ENCODE assay signal across 8 mouse cellular contexts in the genomic region with DNA sequence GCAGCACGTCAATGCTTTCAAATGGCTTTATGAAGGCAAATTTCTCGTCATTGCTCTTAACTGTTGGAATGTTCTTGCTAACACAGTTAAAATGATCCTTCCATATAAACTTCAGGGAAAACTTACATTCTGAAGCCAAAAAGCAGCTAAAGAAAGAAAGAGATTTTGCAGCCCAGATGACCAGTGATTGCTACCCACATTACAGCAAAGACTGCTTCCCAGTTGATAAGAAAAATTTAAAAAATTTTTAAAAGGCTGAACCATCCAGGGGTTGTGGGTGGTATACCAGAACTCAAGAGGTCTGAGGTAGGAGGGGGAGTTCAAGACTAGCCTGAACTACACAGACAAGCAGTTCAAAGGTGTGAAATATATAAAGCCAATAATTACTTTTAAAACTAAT. TPM values are rescaled to one million over a fixed set of nuclear protein-coding genes. Genes with fewer than 3 reads are reported as not detected.
DNase-seq lines count a peak whose midpoint lies in the region; ATAC-seq and TF ChIP-seq lines count a peak whose summit lies in the region.

No protein-coding gene starts in this region.

- H3K4me3 ChIP-seq in heart, embryonic 13.5 days, result peak overlapping the region; percentile 99
- H3K4me3 ChIP-seq in ES-E14 (ENCODE audit: insufficient read depth in 1 of 2, low read depth in 1 of 2, low read length in 2 of 2, poor library complexity in 1 of 2, severe bottlenecking in 1 of 2), result peak overlapping the region; percentile 66 to 81; a peak in 2 of 4 replicates
- H3K4me3 ChIP-seq in hindbrain, embryonic 11.5 days (ENCODE audit: low read depth, low read length), result no peak overlapping the region
- peak overlapping the region; percentile 36; the same call in 1 of the 2 replicates for H3K4me3 ChIP-seq in macrophage (ENCODE audit: inconsistent target)

- ATAC-seq in heart, embryonic 13.5 days (ENCODE audit: extremely low read depth, insufficient number of reproducible peaks, low FRiP score, low TSS enrichment), result no peak
- no peak for ATAC-seq in hindbrain, embryonic 11.5 days (ENCODE audit: low FRiP score)

- H3K9ac ChIP-seq in heart, embryonic 13.5 days, result peak overlapping the region; percentile 76
- no peak overlapping the region; the same call in 1 of the 2 replicates for H3K9ac ChIP-seq in ES-E14 (ENCODE audit: insufficient read depth, low read depth, low read length, poor library complexity, severe bottlenecking)
- no peak overlapping the region for H3K9ac ChIP-seq in hindbrain, embryonic 11.5 days (ENCODE audit: low read depth, low read length)

- peak overlapping the region; percentile 71 for H3K4me2 ChIP-seq in heart, embryonic 13.5 days
- 0 out of 2 replicates have a peak overlapping the region, but pooled peaks have one; percentile 64 for H3K4me2 ChIP-seq in hindbrain, embryonic 11.5 days (replicated peaks; ENCODE audit: low read depth, low read length)

- no peaks in the 10 kb centered on the region for H3K9me3 ChIP-seq in heart, embryonic 13.5 days
- H3K9me3 ChIP-seq in ES-E14 (ENCODE audit: control insufficient read depth, insufficient read depth, low read depth, low read length), result no peaks in the 10 kb centered on the region
- no peaks in the 10 kb centered on the region for H3K9me3 ChIP-seq in hindbrain, embryonic 11.5 days (ENCODE audit: control insufficient read depth, low read length)

- H3K27me3 ChIP-seq in heart, embryonic 13.5 days (replicated peaks), result no peaks in the 10 kb centered on the region
- no peaks in the 10 kb centered on the region for H3K27me3 ChIP-seq in hindbrain, embryonic 11.5 days (ENCODE audit: control insufficient read depth, insufficient read depth, low read length)

- WGBS in heart, embryonic 13.5 days, result 40% methylated on average over 2 of the region's 2 CpGs
- WGBS in hindbrain, embryonic 11.5 days, result 42% methylated on average over 2 of the region's 2 CpGs
- WGBS in macrophage (ENCODE audit: missing documents), result 92% methylated on average over 2 of the region's 2 CpGs

- DNase-seq in heart, adult 11 months, result no peak
- DNase-seq in ES-E14 (ENCODE audit: low read depth, low spot score), result no peak
- no peak for DNase-seq in hindbrain, embryonic 11.5 days (ENCODE audit: low spot score)
- no peak for DNase-seq in left cerebral cortex, postnatal 10 days (ENCODE audit: extremely low spot score in 1 of 2, low spot score in 2 of 2)
- no peak for DNase-seq in right cerebral cortex, postnatal 36 days (ENCODE audit: low spot score in 2 of 2)
- no peak for DNase-seq in cerebellum, adult 9-11 months

- H3K4me1 ChIP-seq in heart, embryonic 13.5 days, result peaks cover 38% of the 10 kb centered on the region
- peaks cover 10 to 12% of the 10 kb centered on the region in 2 experiments for H3K4me1 ChIP-seq in ES-E14 (ENCODE audit: control insufficient read depth in 2 of 2, insufficient read depth in 2 of 2, low read length in 2 of 2, poor library complexity in 1 of 2)
- H3K4me1 ChIP-seq in hindbrain, embryonic 11.5 days (replicated peaks; ENCODE audit: control insufficient read depth, insufficient read depth, low read length), result peaks cover 2% of the 10 kb centered on the region; the same call in 1 of the 2 replicates

- in situ Hi-C loops in ES-E14 (cut with MboI; ENCODE audit: low sequenced_read_pairs in 2 of 2, unreplicated experiment in 2 of 2), result no loop called here

- H3K27ac ChIP-seq in heart, embryonic 13.5 days (replicated peaks), result peak overlapping the region; percentile 76; the same call in 1 of the 2 replicates
- H3K27ac ChIP-seq in ES-E14 (ENCODE audit: insufficient read depth, low read depth, low read length, poor library complexity, severe bottlenecking), result no peak overlapping the region
- H3K27ac ChIP-seq in hindbrain, embryonic 11.5 days (ENCODE audit: low read depth, low read length), result no peak overlapping the region
- no peak overlapping the region for H3K27ac ChIP-seq in macrophage

- peaks cover 35% of the 10 kb centered on the region for H3K79me2 ChIP-seq in macrophage (ENCODE audit: inconsistent target)

- intact Hi-C loops in left cerebral cortex, postnatal 10 days (cut with DNase I), result loop anchor here (5.0 kb wide), 2 partner anchors 41 to 66 kb away; no protein-coding TSS in a partner anchor

- H3K36me3 ChIP-seq in heart, embryonic 13.5 days, result no peaks in the 10 kb centered on the region
- H3K36me3 ChIP-seq in ES-E14 (ENCODE audit: control insufficient read depth, insufficient read depth, low read length, poor library complexity, severe bottlenecking) (no peaks in the 10 kb centered on the region), macrophage (ENCODE audit: inconsistent target) (no peaks in the 10 kb centered on the region)
- H3K36me3 ChIP-seq in hindbrain, embryonic 11.5 days (ENCODE audit: control insufficient read depth, insufficient read depth, low read length), result no peaks in the 10 kb centered on the region

TF ChIP-seq in ES-E14, 5 proteins besides CTCF, POLR2A, EP300 and RAD21:
- TF ChIP-seq ZC3H11A (IDR thresholded peaks at IDR 0.05; ENCODE audit: borderline replicate concordance, low read depth, low read length), result no peak
- no peak for TF ChIP-seq ZNF384 (IDR thresholded peaks at IDR 0.05; ENCODE audit: low read depth, low read length)
- no peak for TF ChIP-seq CHD2 (IDR thresholded peaks at IDR 0.05; ENCODE audit: low read depth, low read length)
- no peak for TF ChIP-seq HCFC1 (IDR thresholded peaks at IDR 0.05; ENCODE audit: borderline replicate concordance, insufficient read depth, low read length)
- no peak for TF ChIP-seq MAFK (IDR thresholded peaks at IDR 0.05; ENCODE audit: insufficient read depth, low read depth, low read length)

RNA-seq across cellular contexts. Expression of gene Myh9, which starts 1.1 kb away (rescaled TPM):
- polyA plus RNA-seq in heart, embryonic 13.5 days (2015; fragmentation: Nextera tagmentation; extraction: Ambion mirVana), result 24.8 and 25.0 TPM in 2 replicates
- total RNA-seq in ES-E14 (2012; rRNA removed), result 146 and 152 TPM in 2 replicates
- polyA plus RNA-seq in hindbrain, embryonic 11.5 days (2014; fragmentation: Nextera tagmentation; extraction: Ambion mirVana), result 20.7 and 29.8 TPM in 2 replicates
- 100 to 1,000 TPM; 116 to 655 (median 298) TPM for total RNA-seq in macrophage (2018; cell fraction: chromatin; rRNA removed)
- 100 to 1,000 TPM; 130 to 278 (median 207) TPM for total RNA-seq in macrophage (2018; cell fraction: cytosol; rRNA removed)
- total RNA-seq in macrophage (2018; cell fraction: nucleus; rRNA removed), result 100 to 1,000 TPM; 203 to 600 (median 357) TPM
- 130 to 219 TPM (median 188 TPM) in 3 replicates for polyA plus RNA-seq in macrophage (2018)
- total RNA-seq in left cerebral cortex, postnatal 10 days (2021), result 10 to 100 TPM; 58.2 to 58.8 TPM
